Mouse (Mus musculus): ENCODE results near the gene Igdcc4.

DNA sequence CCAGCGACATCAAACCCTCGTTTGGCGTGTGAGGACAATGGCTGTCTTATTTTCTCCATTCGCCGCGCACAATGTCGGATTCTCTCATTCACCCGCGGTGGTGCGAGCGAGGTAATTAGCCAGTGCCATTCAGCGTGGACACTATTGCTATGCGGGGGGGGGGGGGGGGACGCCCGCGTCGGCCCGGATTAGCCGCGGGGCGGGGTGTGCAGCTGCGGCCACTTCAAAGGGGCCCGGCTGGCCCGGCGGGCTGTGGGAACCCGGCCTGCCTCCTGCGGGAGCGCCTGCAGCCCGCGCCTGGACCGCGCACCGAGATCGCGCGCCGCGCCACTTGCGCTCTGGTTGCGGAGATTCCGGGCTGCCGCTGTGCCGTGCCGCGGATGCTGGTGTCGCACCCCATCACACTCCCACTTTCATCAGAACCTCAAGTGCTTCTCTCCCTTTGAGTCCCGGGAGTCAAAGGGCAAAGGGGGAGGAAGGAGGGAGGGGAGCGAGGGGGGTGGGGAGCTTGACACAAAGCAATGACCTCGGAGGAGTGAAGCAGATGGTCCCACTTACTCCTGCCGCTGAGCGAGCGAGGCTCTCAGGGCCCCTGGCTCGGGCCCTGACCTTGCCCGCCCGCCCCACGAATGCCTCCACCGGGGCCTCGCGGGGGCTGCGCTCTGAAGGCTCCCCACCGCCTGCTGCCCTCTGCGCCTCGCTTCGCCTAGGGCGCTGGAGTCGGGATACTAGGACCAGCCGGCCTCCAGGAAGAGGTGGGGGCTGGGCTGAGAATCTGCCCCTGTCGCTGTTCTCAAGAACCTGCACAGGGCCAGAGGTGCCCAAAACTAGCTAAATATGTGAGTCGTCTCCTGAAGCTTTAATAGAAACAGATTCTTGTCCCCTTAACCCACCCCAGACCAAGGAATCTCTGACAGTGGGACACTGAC is 61.7 kb downstream of the Igdcc4 start:
- TF ChIP-seq CTCF (IDR thresholded peaks at IDR 0.05; ENCODE audit: insufficient read depth, low read depth, low read length) (no peak), POLR2A (IDR thresholded peaks at IDR 0.05; ENCODE audit: insufficient read depth, low read depth, low read length) (no peak)
